Mouse (Mus musculus): Measurements from ENCODE around the gene Aatf. TPM values are rescaled to one million over a fixed set of nuclear protein-coding genes. Genes with fewer than 3 reads are reported as not detected.

Aatf gene
- polyA plus RNA-seq, 1 experiment from 2014 or later = 58.5 TPM

- ATAC-seq = no peak
- no peak overlapping the region for H3K4me3 ChIP-seq (replicated peaks; ENCODE audit: low read length)
- H3K9ac ChIP-seq (replicated peaks; ENCODE audit: low read depth, low read length) = no peak overlapping the region
- no peaks in the 10 kb centered on the region for H3K27me3 ChIP-seq (replicated peaks; ENCODE audit: control insufficient read depth, insufficient read depth, low read length)
- H3K36me3 ChIP-seq (ENCODE audit: control insufficient read depth, insufficient read depth) = peaks cover 3% of the 10 kb centered on the region; the same call in 1 of the 2 replicates
- H3K27ac ChIP-seq (ENCODE audit: low read length) = no peak overlapping the region
- H3K4me1 ChIP-seq (replicated peaks; ENCODE audit: control insufficient read depth, insufficient read depth, low read length) = peaks cover 7% of the 10 kb centered on the region
- H3K9me3 ChIP-seq (ENCODE audit: control insufficient read depth, low read length) = no peaks in the 10 kb centered on the region
- 78% methylated on average over 4 of the region's 4 CpGs for WGBS
- no peak overlapping the region for H3K4me2 ChIP-seq (ENCODE audit: low read length)
Measured at GRCm38 (mm10) chr11:84373122-84373521, 140.2 kb downstream of the Aatf start.

Other genes with a start within 250 kb of the Aatf start
- 2.7 and 3.0 TPM in 2 replicates for gene Lhx1, start 12.0 kb upstream of the Aatf start, polyA plus RNA-seq (2015; fragmentation: Nextera tagmentation; extraction: Ambion mirVana)